Mouse (Mus musculus) cerebellum, postnatal 4 days (tissue): Measurements from ENCODE around the gene Pum2.

Experiments used
- DNase-seq, 2 experiments: peaks; one replicate each; pipeline ENCODE4 v3.0.0; 2022; ENCODE audit warnings: low spot score in 2 of 2, mixed read lengths in 1 of 2

The Pum2 gene

DNA sequence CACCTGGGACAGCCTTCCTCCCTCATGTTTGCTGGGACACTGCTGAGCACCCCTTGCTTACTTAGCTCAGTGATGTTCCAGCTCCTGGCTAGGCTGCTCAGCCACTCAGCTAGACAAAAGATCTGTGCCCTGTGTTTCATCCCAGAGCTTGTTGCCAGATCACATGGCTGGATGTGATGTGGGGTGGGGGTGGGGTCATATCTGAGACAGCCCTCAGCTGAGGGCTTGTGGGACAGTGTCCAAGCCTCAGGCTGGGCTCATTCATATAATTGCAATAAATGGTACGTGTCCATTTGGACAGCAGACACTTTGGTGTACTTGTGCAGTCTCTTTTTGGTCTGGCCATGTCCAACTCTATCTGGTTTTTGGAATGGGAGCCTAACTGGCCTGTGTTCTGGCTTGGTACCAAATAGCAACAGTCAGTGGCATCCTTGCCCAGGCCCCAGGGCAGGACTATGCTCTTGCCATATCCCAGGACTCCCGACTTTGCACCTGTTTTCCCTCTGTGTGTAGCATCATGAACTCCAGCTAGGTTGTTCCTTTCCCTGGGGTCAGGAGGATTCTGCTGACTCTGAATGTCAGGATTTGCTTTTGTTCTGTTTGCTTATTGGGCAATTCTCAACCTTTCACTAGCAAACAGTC lies 119.6 kb downstream of the Pum2 start:
- DNase-seq, result peak in 1 of 2 experiments; percentile 24

DNA sequence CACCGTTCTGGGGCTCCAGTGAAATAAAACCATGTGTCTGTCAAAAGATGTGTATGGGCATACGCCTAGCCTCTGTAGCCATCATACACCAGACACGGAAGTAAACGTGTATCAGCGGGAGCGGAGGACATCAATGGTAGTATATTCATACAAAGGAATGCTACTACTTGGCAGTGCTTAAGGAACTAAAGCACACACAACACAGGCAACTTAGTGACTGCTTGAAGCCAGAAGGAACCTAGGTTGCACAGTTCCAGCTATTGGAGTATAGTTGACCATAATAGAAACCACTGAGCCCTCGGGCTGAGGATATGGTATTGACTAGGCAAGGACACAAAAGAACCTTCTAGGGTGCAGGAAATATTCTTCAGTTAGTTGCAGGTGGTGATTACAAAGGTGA lies 124.0 kb downstream of the Pum2 start:
- DNase-seq, result no peak

DNA sequence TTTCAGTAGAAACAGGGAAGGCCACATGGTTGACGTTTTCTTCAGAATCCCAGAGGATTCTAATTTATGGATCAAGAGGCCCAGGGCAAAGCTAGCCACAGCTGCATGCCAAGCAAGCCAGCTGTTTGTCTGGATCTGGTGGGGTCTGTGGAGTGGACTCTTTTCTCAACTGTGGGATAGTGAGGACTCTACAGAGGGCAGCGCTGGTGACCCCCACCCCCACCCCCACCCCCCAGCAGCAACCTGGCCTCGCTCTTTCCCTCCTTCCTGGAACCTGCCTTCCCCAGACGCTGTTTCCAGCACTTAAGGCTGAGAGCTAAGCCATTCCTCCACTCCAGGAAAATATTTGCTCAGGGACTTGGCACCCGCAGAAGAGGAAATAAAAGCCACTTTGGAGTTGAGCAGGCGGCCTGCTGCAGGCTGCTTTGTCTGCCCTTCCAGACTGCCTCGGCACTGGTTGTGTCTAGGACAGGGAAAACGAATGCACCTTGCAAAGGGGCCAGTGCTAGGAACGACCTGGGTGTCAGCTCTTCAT lies 124.6 kb downstream of the Pum2 start:
- DNase-seq, result no peak
